Mouse (Mus musculus): ENCODE results near the gene Kremen1. TPM values are rescaled to one million over a fixed set of nuclear protein-coding genes. Genes with fewer than 3 reads are reported as not detected.
A peak's percentile ranks its signal among the peaks of the same experiment; 100 is the strongest.

The Kremen1 gene
- total RNA-seq, 2 experiments from 2014 or later, result 82.3 to 83.3 TPM

GRCm38 (mm10) chr11:5175141-5175540 is 86.2 kb downstream of the Kremen1 start:
- DNase-seq, result no peak

- no peak for DNase-seq
Measured at GRCm38 (mm10) chr11:5172861-5173260, 88.5 kb downstream of the Kremen1 start.

GRCm38 (mm10) chr11:5167311-5167710 is 94.0 kb downstream of the Kremen1 start:
- DNase-seq, result no peak

- peak; percentile 75 to 84 for DNase-seq
Measured at GRCm38 (mm10) chr11:5165471-5165916, 95.9 kb downstream of the Kremen1 start.

GRCm38 (mm10) chr11:5164310-5164709 is 97.0 kb downstream of the Kremen1 start:
- DNase-seq, result no peak

GRCm38 (mm10) chr11:5163421-5163820 is 97.9 kb downstream of the Kremen1 start:
- no peak for DNase-seq

GRCm38 (mm10) chr11:5160722-5161485 is 100.5 kb downstream of the Kremen1 start:
- peak in 1 of 2 experiments; percentile 64 for DNase-seq

GRCm38 (mm10) chr11:5158056-5158455 is 103.3 kb downstream of the Kremen1 start:
- DNase-seq, result no peak

GRCm38 (mm10) chr11:5154961-5155805 is 106.2 kb downstream of the Kremen1 start:
- DNase-seq, result peak; percentile 25 to 47

GRCm38 (mm10) chr11:5151680-5152337 is 109.5 kb downstream of the Kremen1 start, which contains the start of gene Emid1:
Gene Emid1, minus strand, starts transcription at chr11:5152257.
- DNase-seq, result no peak

- peak in 1 of 2 experiments; percentile 49 for DNase-seq
Measured at GRCm38 (mm10) chr11:5151247-5151630, 110.1 kb downstream of the Kremen1 start.

GRCm38 (mm10) chr11:5150416-5151246 is 110.7 kb downstream of the Kremen1 start:
- no peak for DNase-seq

GRCm38 (mm10) chr11:5149955-5150354 is 111.4 kb downstream of the Kremen1 start:
- no peak for DNase-seq

GRCm38 (mm10) chr11:5149249-5149648 is 112.1 kb downstream of the Kremen1 start:
- no peak for DNase-seq

GRCm38 (mm10) chr11:5145600-5145999 is 115.8 kb downstream of the Kremen1 start:
- DNase-seq, result no peak

- DNase-seq, result no peak
Measured at GRCm38 (mm10) chr11:5141965-5142364, 119.4 kb downstream of the Kremen1 start.

Other genes with a start within 250 kb of the Kremen1 start
- gene Rasl10a, start 203.4 kb downstream of the Kremen1 start, total RNA-seq (2021), result 1 to 10 TPM; 3.8 to 5.6 TPM
- 10 to 100 TPM; 16.1 to 17.6 TPM for gene Gas2l1, start 196.2 kb downstream of the Kremen1 start, total RNA-seq (2021)
- 10 to 100 TPM; 25.6 to 28.2 TPM for gene Rhbdd3, start 162.6 kb downstream of the Kremen1 start, total RNA-seq (2021)
- 100 to 1,000 TPM in 1 of 2 experiments, 10 to 100 TPM in 1; 70.0 to 104 TPM for gene Ewsr1, start 162.3 kb downstream of the Kremen1 start, total RNA-seq (2021)
- gene Emid1, start 109.3 kb downstream of the Kremen1 start, total RNA-seq (2021), result 1 to 10 TPM; 1.0 to 2.1 TPM
- 1 to 10 TPM; 7.3 to 7.5 TPM for gene Znrf3, start 183.3 kb upstream of the Kremen1 start, total RNA-seq (2021)

All from heart, adult 18-20 months (tissue).